Mouse (Mus musculus): Measurements from ENCODE around the gene Alk.

The Alk gene

GRCm38 (mm10) chr17:72368991-72369390 is 235.4 kb downstream of the Alk start:
- no peak for DNase-seq

GRCm38 (mm10) chr17:72362811-72363496 is 241.5 kb downstream of the Alk start:
- no peak for DNase-seq

GRCm38 (mm10) chr17:72361961-72362360 is 242.5 kb downstream of the Alk start:
- no peak for DNase-seq

- no peak for DNase-seq
Measured at GRCm38 (mm10) chr17:72356759-72357302, 247.6 kb downstream of the Alk start.

- DNase-seq, result no peak
Measured at GRCm38 (mm10) chr17:72339437-72339836, 265.0 kb downstream of the Alk start.

- DNase-seq, result no peak
Measured at GRCm38 (mm10) chr17:72332909-72333308, 271.5 kb downstream of the Alk start.

- no peak for DNase-seq
Measured at GRCm38 (mm10) chr17:72325941-72326340, 278.5 kb downstream of the Alk start.

GRCm38 (mm10) chr17:72319576-72319975 is 284.9 kb downstream of the Alk start:
- no peak for DNase-seq

- DNase-seq, result no peak
Measured at GRCm38 (mm10) chr17:72299651-72300050, 304.8 kb downstream of the Alk start.

- DNase-seq, result no peak
Measured at GRCm38 (mm10) chr17:72296349-72296748, 308.1 kb downstream of the Alk start.

GRCm38 (mm10) chr17:72293267-72293580 is 311.2 kb downstream of the Alk start:
- DNase-seq, result no peak

GRCm38 (mm10) chr17:72292444-72293266 is 311.8 kb downstream of the Alk start:
- no peak for DNase-seq

GRCm38 (mm10) chr17:72285961-72286360 is 318.5 kb downstream of the Alk start:
- DNase-seq, result no peak

GRCm38 (mm10) chr17:72278296-72278695 is 326.1 kb downstream of the Alk start:
- no peak for DNase-seq

GRCm38 (mm10) chr17:72276778-72277177 is 327.6 kb downstream of the Alk start:
- DNase-seq, result no peak

- DNase-seq, result no peak
Measured at GRCm38 (mm10) chr17:72275391-72275904, 329.0 kb downstream of the Alk start.

- no peak for DNase-seq
Measured at GRCm38 (mm10) chr17:72274205-72274604, 330.2 kb downstream of the Alk start.

- DNase-seq, result no peak
Measured at GRCm38 (mm10) chr17:72271640-72272039, 332.8 kb downstream of the Alk start.

GRCm38 (mm10) chr17:72268529-72268928 is 335.9 kb downstream of the Alk start:
- DNase-seq, result no peak

- no peak for DNase-seq
Measured at GRCm38 (mm10) chr17:72265171-72266022, 339.0 kb downstream of the Alk start.

GRCm38 (mm10) chr17:72253411-72253810 is 351.0 kb downstream of the Alk start:
- no peak for DNase-seq

GRCm38 (mm10) chr17:72251554-72251953 is 352.9 kb downstream of the Alk start:
- no peak for DNase-seq

All from cerebellum, adult 8-10 months (tissue).